Mouse (Mus musculus) ES-E14 (cell line): Measurements from ENCODE around the gene Zmynd10.

ENCODE experiments used
- CHD2 ChIP-seq: IDR thresholded peaks from 2 replicates; pipeline ENCODE4 v1.6.1; 2014; ENCODE audit warnings: mild to moderate bottlenecking, low read depth, low read length, inconsistent platforms
- ZC3H11A ChIP-seq: IDR thresholded peaks from 2 replicates; pipeline ENCODE4 v1.6.1; 2012; ENCODE audit warnings: low read depth, mild to moderate bottlenecking, inconsistent platforms, low read length, borderline replicate concordance
- ZNF384 ChIP-seq: IDR thresholded peaks from 2 replicates; pipeline ENCODE4 v1.6.1; 2012; ENCODE audit warnings: low read depth, low read length, inconsistent platforms

- TF ChIP-seq CHD2 (no peak), ZNF384 (no peak), ZC3H11A (no peak)
Measured at GRCm38 (mm10) chr9:107512326-107512725, 34.8 kb upstream of the Zmynd10 start.
